8 mouse cellular contexts compared by ENCODE assay signal in genomic region chr1:120121930-120122530, GRCm38 (mm10). TPM values are rescaled to one million over a fixed set of nuclear protein-coding genes. Genes with fewer than 3 reads are reported as not detected.
DNase-seq lines count a peak whose midpoint lies in the region; ATAC-seq and TF ChIP-seq lines count a peak whose summit lies in the region.

No protein-coding gene starts in this region.

- WGBS in heart, embryonic 11.5 days (ENCODE audit: insufficient replicate concordance) = 90% methylated on average over 9 of the region's 9 CpGs
- 88% methylated on average over 9 of the region's 9 CpGs for WGBS in forebrain, postnatal 0 days

- no peak for DNase-seq in heart, adult 11 months
- no peak for DNase-seq in forebrain, postnatal 0 days
- no peak for DNase-seq in MN1 (ENCODE audit: low spot score)
- no peak for DNase-seq in gastrocnemius, adult 18-20 months (ENCODE audit: low spot score)
- DNase-seq in layer of hippocampus, postnatal 14 days (ENCODE audit: low spot score in 2 of 2) = no peak

- H3K27me3 ChIP-seq in heart, embryonic 11.5 days (ENCODE audit: control insufficient read depth, insufficient read depth, low read length) = no peaks in the 10 kb centered on the region
- H3K27me3 ChIP-seq in E14TG2a.4 (ENCODE audit: insufficient read depth, low read length) = no peaks in the 10 kb centered on the region
- H3K27me3 ChIP-seq in forebrain, postnatal 0 days (ENCODE audit: insufficient read depth, low read length) = no peaks in the 10 kb centered on the region

- peaks cover 21% of the 10 kb centered on the region for H3K4me1 ChIP-seq in heart, embryonic 11.5 days (ENCODE audit: control insufficient read depth, insufficient read depth, low read length)
- peaks cover 63% of the 10 kb centered on the region for H3K4me1 ChIP-seq in E14TG2a.4 (replicated peaks; ENCODE audit: low read depth, low read length)
- peaks cover 15% of the 10 kb centered on the region for H3K4me1 ChIP-seq in forebrain, postnatal 0 days (ENCODE audit: insufficient read depth)

- H3K27ac ChIP-seq in heart, embryonic 11.5 days (ENCODE audit: low read depth, low read length) = peak overlapping the region; percentile 93
- H3K27ac ChIP-seq in forebrain, postnatal 0 days (ENCODE audit: low read depth, low read length) = peak overlapping the region; percentile 94; the same call in 1 of the 2 replicates

- no peak for ATAC-seq in heart, embryonic 11.5 days (replicated peaks; ENCODE audit: insufficient number of reproducible peaks, low FRiP score, low TSS enrichment)
- no peak for ATAC-seq in forebrain, postnatal 0 days
- peak; percentile 14; the same call in 1 of the 2 replicates for ATAC-seq in megakaryocyte, adult 5-6 weeks (ENCODE audit: poor library complexity, severe bottlenecking)

- peak overlapping the region; percentile 83 for H3K4me2 ChIP-seq in heart, embryonic 11.5 days
- peak overlapping the region; percentile 76 for H3K4me2 ChIP-seq in forebrain, postnatal 0 days (ENCODE audit: low read depth)

- H3K9me3 ChIP-seq in heart, embryonic 11.5 days (replicated peaks; ENCODE audit: control insufficient read depth, low read length) = no peaks in the 10 kb centered on the region
- H3K9me3 ChIP-seq in E14TG2a.4 (ENCODE audit: low read length) = no peaks in the 10 kb centered on the region
- no peaks in the 10 kb centered on the region for H3K9me3 ChIP-seq in forebrain, postnatal 0 days (ENCODE audit: low read length)

- peak overlapping the region; percentile 67 for H3K4me3 ChIP-seq in heart, embryonic 11.5 days (ENCODE audit: low read depth, low read length)
- peak overlapping the region; percentile 87 for H3K4me3 ChIP-seq in E14TG2a.4 (replicated peaks; ENCODE audit: low read length)
- peak overlapping the region; percentile 58 for H3K4me3 ChIP-seq in forebrain, postnatal 0 days (ENCODE audit: low read depth, low read length)

- TF ChIP-seq CTCF in E14TG2a.4 (conservative IDR thresholded peaks at IDR 0.05; ENCODE audit: low read length) = no peak
- TF ChIP-seq CTCF in forebrain, postnatal 0 days (IDR thresholded peaks at IDR 0.05; ENCODE audit: low read depth) = no peak

- H3K9ac ChIP-seq in heart, embryonic 11.5 days (ENCODE audit: low read depth, low read length) = peak overlapping the region; percentile 77
- H3K9ac ChIP-seq in forebrain, postnatal 0 days = peak overlapping the region; percentile 66

- H3K36me3 ChIP-seq in heart, embryonic 11.5 days (ENCODE audit: control insufficient read depth, insufficient read depth, low read length) = no peaks in the 10 kb centered on the region; the same call in 1 of the 2 replicates
- peaks cover 23% of the 10 kb centered on the region for H3K36me3 ChIP-seq in E14TG2a.4 (ENCODE audit: insufficient read depth, low read length)
- H3K36me3 ChIP-seq in forebrain, postnatal 0 days (ENCODE audit: insufficient read depth) = no peaks in the 10 kb centered on the region

RNA-seq across cellular contexts. Expression of gene 3110009E18Rik, which starts 1.0 kb away (rescaled TPM):
- 11.8 and 13.1 TPM in 2 replicates for polyA plus RNA-seq in heart, embryonic 11.5 days (2014; fragmentation: Nextera tagmentation; extraction: Ambion mirVana)
- 2.3 and 4.6 TPM in 2 replicates for total RNA-seq in forebrain, postnatal 0 days (2014; rRNA removed)
- polyA plus RNA-seq in forebrain, postnatal 0 days (2015; fragmentation: Nextera tagmentation; extraction: Ambion mirVana) = 16.7 and 24.2 TPM in 2 replicates
- 6.0 and 11.7 TPM in 2 replicates for total RNA-seq in megakaryocyte, adult 5-6 weeks (2015)
- 8.3 and 10.8 TPM in 2 replicates for total RNA-seq in megakaryocyte, adult 5-6 weeks (2017)
- 1 to 10 TPM; 4.6 to 5.7 TPM for total RNA-seq in gastrocnemius, adult 18-20 months (2021)
- total RNA-seq in layer of hippocampus, postnatal 14 days (2021) = 1 to 10 TPM; 7.3 to 8.6 TPM

RNA-seq across cellular contexts. Expression of gene Dbi, which starts 1.2 kb away (rescaled TPM):
- 639 and 662 TPM in 2 replicates for polyA plus RNA-seq in heart, embryonic 11.5 days (2014; fragmentation: Nextera tagmentation; extraction: Ambion mirVana)
- total RNA-seq in forebrain, postnatal 0 days (2014; rRNA removed) = 533 and 625 TPM in 2 replicates
- 1,729 and 1,732 TPM in 2 replicates for polyA plus RNA-seq in forebrain, postnatal 0 days (2015; fragmentation: Nextera tagmentation; extraction: Ambion mirVana)
- 379 and 411 TPM in 2 replicates for total RNA-seq in megakaryocyte, adult 5-6 weeks (2015)
- total RNA-seq in megakaryocyte, adult 5-6 weeks (2017) = 330 and 438 TPM in 2 replicates
- total RNA-seq in gastrocnemius, adult 18-20 months (2021) = 100 to 1,000 TPM; 135 to 165 TPM
- 100 to 1,000 TPM; 458 to 509 TPM for total RNA-seq in layer of hippocampus, postnatal 14 days (2021)

RNA-seq across cellular contexts. Expression of gene Tmem37, which starts 48.2 kb away (rescaled TPM):
- 19.1 and 19.6 TPM in 2 replicates for polyA plus RNA-seq in heart, embryonic 11.5 days (2014; fragmentation: Nextera tagmentation; extraction: Ambion mirVana)
- 3.3 and 6.0 TPM in 2 replicates for total RNA-seq in forebrain, postnatal 0 days (2014; rRNA removed)
- 6.8 and 9.7 TPM in 2 replicates for polyA plus RNA-seq in forebrain, postnatal 0 days (2015; fragmentation: Nextera tagmentation; extraction: Ambion mirVana)
- total RNA-seq in megakaryocyte, adult 5-6 weeks (2015) = 1.0 TPM in 1 of 2 replicates, not detected in the other
- not detected in 2 replicates for total RNA-seq in megakaryocyte, adult 5-6 weeks (2017)
- total RNA-seq in gastrocnemius, adult 18-20 months (2021) = 10 to 100 TPM; 13.0 to 22.9 TPM
- total RNA-seq in layer of hippocampus, postnatal 14 days (2021) = 1 to 10 TPM in 1 of 2 experiments, under 1 TPM in 1; 0.69 to 2.1 TPM
